Mouse (Mus musculus) ovary, postnatal 14 days (tissue): ENCODE results near the gene Ddc.
A peak's percentile ranks its signal among the peaks of the same experiment; 100 is the strongest.

Experiments used
- DNase-seq: peaks from one replicate; pipeline ENCODE4 v3.0.0; 2022; ENCODE audit warnings: low spot score

Gene Ddc

DNA sequence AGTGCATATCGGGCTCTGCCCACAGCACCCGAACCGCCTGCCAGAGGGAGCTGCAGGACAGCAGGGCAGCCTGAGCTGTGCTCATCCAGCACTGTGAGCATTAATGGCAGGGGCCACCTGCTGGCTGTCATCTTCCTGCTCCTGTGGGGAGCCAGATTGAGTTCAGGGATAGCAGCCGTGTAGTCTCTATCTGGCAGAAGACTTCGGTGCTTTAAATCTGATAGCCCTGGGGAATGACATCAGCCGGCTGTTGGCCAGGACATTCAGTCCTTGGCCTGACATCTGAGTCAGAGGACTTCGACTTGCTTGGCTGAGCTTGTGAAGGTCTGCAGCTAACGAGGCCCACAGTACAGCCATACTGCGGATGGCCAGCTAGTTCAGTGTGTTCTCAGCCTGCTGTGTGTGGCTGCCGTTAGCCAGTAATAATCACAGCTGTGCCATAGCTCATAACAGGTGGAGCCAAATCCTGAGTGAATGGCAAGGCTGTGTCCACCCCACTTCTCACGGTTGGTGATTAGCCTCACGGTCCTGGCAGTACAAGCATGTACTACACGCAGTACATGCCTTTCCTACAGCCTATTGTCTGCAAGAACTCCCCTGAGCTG, 53.5 kb downstream of the Ddc start:
- peak; percentile 54 for DNase-seq

- DNase-seq, result no peak
Observed at GRCm38 (mm10) chr11:11841590-11841989, 56.4 kb downstream of the Ddc start.

DNA sequence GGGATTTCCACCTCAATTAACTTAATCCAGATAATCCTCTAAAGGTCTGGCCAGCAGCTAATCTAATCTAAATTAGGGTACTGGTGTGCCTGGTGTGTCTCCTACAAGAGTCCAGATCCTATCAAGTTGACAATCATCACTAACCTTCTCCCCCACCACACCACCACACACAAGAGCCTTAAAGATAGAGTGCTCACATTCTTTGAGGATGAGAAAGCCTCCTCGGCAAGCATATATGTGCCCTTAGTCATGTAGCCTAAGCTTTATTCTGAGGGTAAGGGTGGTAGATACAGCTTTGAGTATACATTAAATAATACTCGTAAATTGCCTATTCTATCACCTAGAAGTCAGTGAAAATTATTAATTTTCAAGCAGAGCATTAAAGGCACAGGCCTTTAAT, 57.2 kb downstream of the Ddc start:
- no peak for DNase-seq

- no peak for DNase-seq
Observed at GRCm38 (mm10) chr11:11839874-11840273, 58.1 kb downstream of the Ddc start.

DNA sequence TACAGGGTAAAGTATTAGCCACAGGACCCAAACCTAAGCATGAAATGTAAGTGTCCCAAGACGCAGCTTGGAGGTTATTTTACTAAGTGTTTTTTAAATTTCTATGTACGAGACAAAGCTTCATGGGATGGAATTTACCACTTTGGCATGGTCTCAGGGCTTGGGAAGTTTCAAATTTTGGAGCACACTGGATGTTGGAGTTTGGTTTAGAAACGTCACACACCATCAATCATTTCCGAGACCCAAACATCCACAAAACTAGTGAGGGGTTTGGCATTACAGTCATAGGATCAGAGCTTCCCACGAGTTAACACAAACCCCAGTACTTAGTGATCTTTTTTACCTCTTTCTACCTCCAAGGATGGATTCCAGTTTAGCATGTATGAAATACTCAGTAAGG, 60.6 kb downstream of the Ddc start:
- DNase-seq, result no peak

GRCm38 (mm10) chr11:11836713-11837370, 61.1 kb downstream of the Ddc start:
- DNase-seq, result no peak

DNA sequence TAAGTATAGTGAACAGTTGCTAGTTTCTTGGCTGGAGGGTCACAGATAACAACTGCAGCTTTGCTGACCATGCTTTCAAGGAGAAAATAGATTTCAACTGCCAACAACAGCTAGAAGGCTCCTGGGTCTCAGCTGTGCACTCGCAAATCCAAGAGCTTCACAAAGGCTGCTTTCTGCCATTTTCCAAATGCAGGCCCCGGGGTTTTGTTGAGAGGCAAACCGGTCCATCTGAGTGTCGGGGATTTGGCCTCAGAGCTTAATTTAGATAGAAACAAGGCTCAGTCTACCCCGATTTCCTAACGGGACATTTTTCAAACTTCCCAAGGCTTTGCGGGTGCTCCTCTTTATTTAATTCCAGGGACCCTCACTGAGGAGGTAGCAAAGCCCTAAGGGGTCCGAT, 61.7 kb downstream of the Ddc start:
- DNase-seq, result no peak

- no peak for DNase-seq
Observed at GRCm38 (mm10) chr11:11835791-11836190, 62.2 kb downstream of the Ddc start.

DNA sequence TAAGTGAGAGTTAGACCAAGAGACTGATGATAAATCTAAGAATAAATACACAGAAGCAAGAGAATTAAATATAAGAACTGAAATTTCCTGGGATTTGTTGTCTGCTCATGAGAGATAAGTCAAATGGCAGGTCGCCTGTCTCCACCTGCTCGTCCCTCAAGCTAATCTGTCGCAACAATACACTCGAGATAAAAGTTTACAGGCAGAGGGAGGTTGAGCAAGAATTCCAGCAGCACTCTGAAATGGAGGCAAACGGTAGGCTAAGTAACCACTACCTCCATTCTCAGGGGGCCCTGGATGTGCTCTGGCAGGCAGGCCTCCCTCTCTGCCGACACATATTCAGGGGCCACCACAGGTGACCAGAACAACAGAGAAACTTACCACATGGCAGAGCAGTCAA, 62.6 kb downstream of the Ddc start:
- DNase-seq, result no peak

DNA sequence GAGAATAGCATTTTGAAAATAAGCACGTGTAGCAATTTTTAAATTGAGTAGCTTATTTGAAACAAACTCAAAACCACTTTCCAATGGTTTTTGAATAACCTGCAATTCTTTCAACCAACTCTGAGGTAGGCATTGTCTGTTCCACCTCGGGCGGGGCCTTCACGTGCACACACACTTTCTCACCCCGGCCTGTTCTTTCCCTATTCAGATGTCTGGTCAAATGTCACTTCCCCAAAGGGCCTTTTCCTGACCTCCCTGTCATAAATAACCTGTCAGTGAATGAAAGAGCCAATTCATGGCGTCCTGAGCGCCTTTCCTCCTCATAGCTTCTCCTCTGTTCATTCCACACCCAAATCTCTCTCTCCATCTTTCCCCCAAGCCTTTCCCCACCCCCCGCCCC, 64.8 kb downstream of the Ddc start:
- no peak for DNase-seq

GRCm38 (mm10) chr11:11832755-11833084, 65.2 kb downstream of the Ddc start:
- DNase-seq, result no peak

GRCm38 (mm10) chr11:11831940-11832754, 65.8 kb downstream of the Ddc start:
- no peak for DNase-seq

DNA sequence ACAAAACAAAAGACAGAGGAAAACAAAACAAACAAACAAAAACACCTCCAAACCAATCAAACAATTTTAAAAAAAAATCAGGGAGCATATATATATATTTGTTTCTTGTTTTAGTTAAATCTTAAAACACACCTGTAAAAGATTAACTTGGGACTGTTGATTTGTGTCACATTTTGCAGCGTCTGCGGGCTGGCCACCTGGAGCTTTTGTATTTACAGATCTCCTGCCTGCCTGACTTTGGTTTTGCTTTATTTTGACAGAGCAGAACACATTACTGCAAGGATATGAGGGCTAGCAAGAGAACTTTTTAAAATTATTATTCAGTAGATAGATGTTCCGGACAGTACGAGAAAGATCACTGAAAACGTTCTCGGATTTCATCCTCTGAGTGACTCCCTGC, 66.4 kb downstream of the Ddc start:
- no peak for DNase-seq

DNA sequence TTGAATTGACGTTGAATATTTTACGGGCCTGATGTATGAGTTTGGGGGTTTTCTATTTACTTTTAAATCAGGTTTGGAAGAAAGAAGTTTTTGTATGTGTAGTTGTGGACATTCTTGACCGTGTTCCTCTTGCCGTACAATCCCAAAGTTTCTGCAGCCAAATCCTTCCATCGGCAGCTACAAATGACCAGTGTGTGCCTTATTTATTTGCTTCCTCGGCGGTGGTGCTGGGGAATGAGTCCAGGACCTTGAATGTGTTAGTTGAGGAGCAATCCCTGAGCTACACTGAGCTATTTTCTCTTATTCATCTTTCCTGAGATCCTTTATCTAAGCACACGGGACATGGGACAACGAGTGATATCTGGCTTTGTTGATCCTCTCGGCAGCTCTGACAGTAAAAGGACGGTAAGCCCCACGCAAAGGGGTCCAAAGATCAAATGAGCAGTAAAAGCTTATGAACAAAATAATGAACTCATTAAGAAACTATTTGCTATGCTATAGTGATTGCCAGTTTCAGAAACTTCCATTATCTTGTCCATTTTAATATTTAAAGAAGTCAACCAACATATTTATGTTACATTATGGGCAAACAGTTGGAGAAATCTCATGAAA, 67.0 kb downstream of the Ddc start:
- DNase-seq, result no peak

DNA sequence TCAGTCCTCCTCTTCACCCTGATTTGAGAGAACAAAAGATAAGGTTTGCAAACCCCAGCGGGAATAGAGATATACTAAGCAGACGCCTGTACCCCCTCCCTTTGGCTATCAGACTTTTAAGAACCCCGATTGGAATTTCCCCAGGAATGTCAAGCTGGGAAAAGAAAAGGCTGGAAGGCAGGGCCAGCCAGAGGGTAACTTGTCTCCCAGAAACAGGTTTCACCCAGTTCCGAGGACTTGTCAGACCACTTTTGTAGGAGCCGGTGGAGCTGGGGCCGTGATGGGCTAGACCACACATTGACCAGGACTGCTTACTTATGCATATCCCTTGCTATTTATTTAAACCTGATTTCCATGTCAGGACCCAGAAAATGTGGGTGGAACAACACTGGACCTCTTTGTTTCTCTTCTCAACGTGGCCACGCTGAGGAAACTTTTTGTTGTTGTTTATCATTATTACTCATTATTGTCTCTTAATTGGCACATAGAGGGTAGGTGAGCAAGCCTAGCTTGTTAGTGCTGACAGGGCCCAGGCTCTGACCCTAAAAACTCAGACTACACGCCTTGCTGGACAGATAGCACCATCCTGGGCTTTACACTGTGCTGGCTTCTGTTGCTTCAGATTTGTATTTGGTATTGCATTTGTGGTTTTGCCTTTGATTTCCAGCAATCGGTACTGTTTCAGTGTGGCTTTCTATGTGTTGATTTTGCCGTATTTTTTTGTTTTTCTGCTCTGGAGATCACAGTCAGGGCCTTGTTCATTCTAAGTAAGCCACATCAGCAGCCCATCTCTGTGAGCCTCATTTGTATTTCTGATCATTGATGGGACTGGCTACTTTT, 68.6 kb downstream of the Ddc start:
- no peak for DNase-seq

DNA sequence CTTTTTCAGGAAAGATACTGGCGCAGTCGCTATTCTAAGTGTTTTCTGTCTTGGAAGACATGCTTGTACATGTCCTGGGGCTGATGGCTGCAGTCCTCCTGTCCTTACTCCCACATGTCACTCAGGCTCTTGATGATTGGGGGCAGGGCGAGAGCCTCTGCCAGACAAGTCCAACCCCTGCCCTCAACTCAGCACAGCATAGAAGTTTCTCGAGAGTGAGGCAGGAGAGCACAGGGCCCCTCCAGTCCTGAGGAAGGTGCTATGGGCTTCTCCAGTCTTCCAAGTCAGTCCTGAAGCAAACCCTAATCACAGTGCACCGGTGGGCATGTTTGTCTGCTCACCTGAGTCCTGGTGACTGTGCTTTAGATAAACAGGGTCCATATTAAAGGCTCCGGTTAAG, 69.2 kb downstream of the Ddc start:
- DNase-seq, result no peak

- DNase-seq, result no peak
Observed at GRCm38 (mm10) chr11:11828251-11828650, 69.7 kb downstream of the Ddc start.

GRCm38 (mm10) chr11:11826475-11826874, 71.5 kb downstream of the Ddc start:
- DNase-seq, result no peak

DNA sequence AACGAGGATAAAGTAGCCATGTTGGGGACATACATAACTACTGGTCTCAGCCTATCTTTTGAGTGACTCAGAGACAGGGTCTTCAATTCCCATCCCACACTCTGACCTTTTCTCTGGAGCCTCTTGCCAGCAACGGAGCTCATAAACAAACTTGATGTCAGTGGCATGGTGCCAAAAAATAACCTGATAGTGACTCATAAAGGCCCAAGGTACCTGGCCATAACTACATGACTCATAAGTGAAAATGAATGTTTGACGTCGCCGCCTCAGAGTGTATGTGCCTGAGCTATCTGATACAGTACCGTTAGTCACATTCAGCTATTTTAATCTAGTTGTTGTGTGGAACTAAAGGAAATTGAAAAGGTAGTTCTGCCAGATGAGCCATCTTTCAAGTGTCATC, 72.3 kb downstream of the Ddc start:
- DNase-seq, result no peak

- DNase-seq, result no peak
Observed at GRCm38 (mm10) chr11:11824970-11825635, 72.8 kb downstream of the Ddc start.
